In genomic region chr19:18631644-18632219, GRCm38 (mm10) we compare ENCODE assay signal across 8 mouse cellular contexts. TPM values are rescaled to one million over a fixed set of nuclear protein-coding genes. Genes with fewer than 3 reads are reported as not detected.
DNase-seq lines count a peak whose midpoint lies in the region; ATAC-seq and TF ChIP-seq lines count a peak whose summit lies in the region.

Gene Ostf1, minus strand, starts transcription at chr19:18631823.
Gene Nmrk1, plus strand, starts transcription at chr19:18631950.

- no peak for TF ChIP-seq CTCF in E14TG2a.4 (conservative IDR thresholded peaks at IDR 0.05; ENCODE audit: low read length)
- TF ChIP-seq CTCF in heart, postnatal 0 days (IDR thresholded peaks at IDR 0.05; ENCODE audit: low read depth): no peak
- TF ChIP-seq CTCF in testis, adult 2 months (IDR thresholded peaks at IDR 0.05; ENCODE audit: control insufficient read depth, insufficient read depth, insufficient replicate concordance, low read depth, low read length): no peak

- H3K36me3 ChIP-seq in E14TG2a.4 (ENCODE audit: insufficient read depth, low read length): no peaks in the 10 kb centered on the region
- no peaks in the 10 kb centered on the region for H3K36me3 ChIP-seq in forebrain, embryonic 12.5 days (replicated peaks)
- H3K36me3 ChIP-seq in heart, postnatal 0 days (replicated peaks; ENCODE audit: control insufficient read depth, insufficient read depth, low read length): no peaks in the 10 kb centered on the region
- no peaks in the 10 kb centered on the region for H3K36me3 ChIP-seq in liver, embryonic 16.5 days (ENCODE audit: control insufficient read depth, insufficient read depth)
- H3K36me3 ChIP-seq in neural tube, embryonic 13.5 days: no peaks in the 10 kb centered on the region
- no peaks in the 10 kb centered on the region for H3K36me3 ChIP-seq in testis, adult 2 months (ENCODE audit: control insufficient read depth, insufficient read depth, low read length)

- peaks cover 45% of the 10 kb centered on the region for H3K4me1 ChIP-seq in E14TG2a.4 (replicated peaks; ENCODE audit: low read depth, low read length)
- H3K4me1 ChIP-seq in forebrain, embryonic 12.5 days: peaks cover 9% of the 10 kb centered on the region
- H3K4me1 ChIP-seq in heart, postnatal 0 days (ENCODE audit: control insufficient read depth, insufficient read depth): peaks cover 14% of the 10 kb centered on the region
- H3K4me1 ChIP-seq in liver, embryonic 16.5 days (ENCODE audit: control insufficient read depth, low read depth, low read length): peaks cover 10% of the 10 kb centered on the region
- peaks cover 18% of the 10 kb centered on the region for H3K4me1 ChIP-seq in neural tube, embryonic 13.5 days (replicated peaks)
- H3K4me1 ChIP-seq in testis, adult 2 months (ENCODE audit: control insufficient read depth, insufficient read depth, low read length): peaks cover 8% of the 10 kb centered on the region

- H3K27me3 ChIP-seq in E14TG2a.4 (ENCODE audit: insufficient read depth, low read length): no peaks in the 10 kb centered on the region
- H3K27me3 ChIP-seq in forebrain, embryonic 12.5 days: peaks cover 10% of the 10 kb centered on the region
- no peaks in the 10 kb centered on the region for H3K27me3 ChIP-seq in heart, postnatal 0 days (ENCODE audit: control insufficient read depth, insufficient read depth, low read length)
- H3K27me3 ChIP-seq in liver, embryonic 16.5 days (ENCODE audit: control insufficient read depth, insufficient read depth, low read depth, low read length): no peaks in the 10 kb centered on the region
- H3K27me3 ChIP-seq in neural tube, embryonic 13.5 days: peaks cover 10% of the 10 kb centered on the region; the same call in 1 of the 2 replicates
- no peaks in the 10 kb centered on the region for H3K27me3 ChIP-seq in testis, adult 2 months (ENCODE audit: control insufficient read depth, insufficient read depth, low read length)

- no peak for TF ChIP-seq EP300 in heart, postnatal 0 days (IDR thresholded peaks at IDR 0.05; ENCODE audit: low read depth)

- H3K4me3 ChIP-seq in E14TG2a.4 (replicated peaks; ENCODE audit: low read length): peak within 1 kb of the TSS; percentile 96
- H3K4me3 ChIP-seq in forebrain, embryonic 12.5 days (replicated peaks): peak within 1 kb of the TSS; percentile 74
- peak within 1 kb of the TSS; percentile 78 for H3K4me3 ChIP-seq in heart, postnatal 0 days (ENCODE audit: low read depth, low read length)
- H3K4me3 ChIP-seq in liver, embryonic 16.5 days (ENCODE audit: low read depth, low read length): peak within 1 kb of the TSS; percentile 90
- H3K4me3 ChIP-seq in neural tube, embryonic 13.5 days: peak within 1 kb of the TSS; percentile 70
- peak within 1 kb of the TSS; percentile 97 for H3K4me3 ChIP-seq in testis, adult 2 months (ENCODE audit: control insufficient read depth, low read depth, low read length)

- WGBS in forebrain, embryonic 12.5 days: 1% methylated on average over 51 of the region's 51 CpGs
- 1% methylated on average over 37 of the region's 51 CpGs for WGBS in heart, postnatal 0 days
- WGBS in liver, embryonic 16.5 days (ENCODE audit: insufficient replicate concordance): under 1% methylated on average over 51 of the region's 51 CpGs
- under 1% methylated on average over 49 of the region's 51 CpGs for WGBS in neural tube, embryonic 13.5 days

- H3K9ac ChIP-seq in forebrain, embryonic 12.5 days: peak within 1 kb of the TSS; percentile 66
- H3K9ac ChIP-seq in heart, postnatal 0 days (replicated peaks; ENCODE audit: low read depth, low read length): peak within 1 kb of the TSS; percentile 65
- peak within 1 kb of the TSS; percentile 87 for H3K9ac ChIP-seq in liver, embryonic 16.5 days (ENCODE audit: low read depth, low read length)
- peak within 1 kb of the TSS; percentile 72 for H3K9ac ChIP-seq in neural tube, embryonic 13.5 days

- peak; percentile 64 for TF ChIP-seq POLR2A in testis, adult 2 months (IDR thresholded peaks at IDR 0.05; ENCODE audit: control insufficient read depth, low read depth, low read length)

- ATAC-seq in forebrain, embryonic 12.5 days (ENCODE audit: low FRiP score): peak; percentile 99
- peak; percentile 98 for ATAC-seq in heart, postnatal 0 days (ENCODE audit: insufficient read depth, low read depth)
- peak; percentile 98 for ATAC-seq in liver, embryonic 16.5 days (ENCODE audit: low read depth)
- ATAC-seq in neural tube, embryonic 13.5 days (ENCODE audit: low read depth): peak; percentile 99

- H3K4me2 ChIP-seq in forebrain, embryonic 12.5 days: peak within 1 kb of the TSS; percentile 89
- peak within 1 kb of the TSS; percentile 63 for H3K4me2 ChIP-seq in heart, postnatal 0 days (ENCODE audit: low read depth, low read length)
- H3K4me2 ChIP-seq in liver, embryonic 16.5 days (ENCODE audit: low read depth, low read length): peak within 1 kb of the TSS; percentile 78
- peak within 1 kb of the TSS; percentile 80 for H3K4me2 ChIP-seq in neural tube, embryonic 13.5 days

- peak; percentile 91 for DNase-seq in c-Kit-positive CD71-positive TER-119-positive erythroid progenitor cells, embryonic 14.5 days (ENCODE audit: low spot score)
- DNase-seq in heart, postnatal 0 days (ENCODE audit: low spot score): peak; percentile 95
- DNase-seq in kidney, postnatal 4 days: peak; percentile 99

- no peaks in the 10 kb centered on the region for H3K9me3 ChIP-seq in E14TG2a.4 (ENCODE audit: low read length)
- H3K9me3 ChIP-seq in forebrain, embryonic 12.5 days: no peaks in the 10 kb centered on the region
- no peaks in the 10 kb centered on the region for H3K9me3 ChIP-seq in heart, postnatal 0 days (replicated peaks; ENCODE audit: control insufficient read depth, low read length)
- no peaks in the 10 kb centered on the region for H3K9me3 ChIP-seq in liver, embryonic 16.5 days (replicated peaks; ENCODE audit: control insufficient read depth, low read length)
- no peaks in the 10 kb centered on the region for H3K9me3 ChIP-seq in neural tube, embryonic 13.5 days

- peak within 1 kb of the TSS; percentile 42; the same call in 1 of the 2 replicates for H3K27ac ChIP-seq in forebrain, embryonic 12.5 days
- H3K27ac ChIP-seq in heart, postnatal 0 days (ENCODE audit: low read depth): peak within 1 kb of the TSS; percentile 89
- H3K27ac ChIP-seq in liver, embryonic 16.5 days (ENCODE audit: low read length): peak within 1 kb of the TSS; percentile 92
- H3K27ac ChIP-seq in neural tube, embryonic 13.5 days (replicated peaks): peak within 1 kb of the TSS; percentile 66
- H3K27ac ChIP-seq in testis, adult 2 months (ENCODE audit: control insufficient read depth, insufficient read depth, low read depth, low read length): peak within 1 kb of the TSS; percentile 77

RNA-seq across cellular contexts. Expression of gene Ostf1, which starts in this region (rescaled TPM):
- 27.6 and 28.1 TPM in 2 replicates for polyA plus RNA-seq in forebrain, embryonic 12.5 days (2016; fragmentation: Nextera tagmentation; extraction: Ambion mirVana)
- total RNA-seq in heart, postnatal 0 days (2014; rRNA removed; ENCODE audit: low replicate concordance): 81.7 and 82.7 TPM in 2 replicates
- polyA plus RNA-seq in heart, postnatal 0 days (2015; fragmentation: Nextera tagmentation; extraction: Ambion mirVana): 89.2 and 89.3 TPM in 2 replicates
- polyA plus RNA-seq in liver, embryonic 16.5 days (2015; fragmentation: Nextera tagmentation; extraction: Ambion mirVana): 58.2 and 60.6 TPM in 2 replicates
- polyA plus RNA-seq in neural tube, embryonic 13.5 days (2015; fragmentation: Nextera tagmentation; extraction: Ambion mirVana): 52.3 and 58.8 TPM in 2 replicates
- polyA plus RNA-seq in testis, adult 2 months (2012; rRNA removed): 5.3 and 6.2 TPM in 2 replicates

RNA-seq across cellular contexts. Expression of gene Nmrk1, which starts in this region (rescaled TPM):
- 4.8 and 5.3 TPM in 2 replicates for polyA plus RNA-seq in forebrain, embryonic 12.5 days (2016; fragmentation: Nextera tagmentation; extraction: Ambion mirVana)
- 1.6 and 13.8 TPM in 2 replicates for total RNA-seq in heart, postnatal 0 days (2014; rRNA removed; ENCODE audit: low replicate concordance)
- 6.7 TPM in 2 replicates for polyA plus RNA-seq in heart, postnatal 0 days (2015; fragmentation: Nextera tagmentation; extraction: Ambion mirVana)
- 5.6 and 6.1 TPM in 2 replicates for polyA plus RNA-seq in liver, embryonic 16.5 days (2015; fragmentation: Nextera tagmentation; extraction: Ambion mirVana)
- polyA plus RNA-seq in neural tube, embryonic 13.5 days (2015; fragmentation: Nextera tagmentation; extraction: Ambion mirVana): 9.9 and 12.0 TPM in 2 replicates
- polyA plus RNA-seq in testis, adult 2 months (2012; rRNA removed): 7.3 and 7.6 TPM in 2 replicates

Comparison
In these comparisons a context has a peak if more than half of its experiments do, and no peak if none do; other contexts are left out.
1. Peak in every context shown above with its lines: DNase-seq, ATAC-seq, H3K4me3 ChIP-seq and H3K27ac ChIP-seq.
2. H3K27ac ChIP-seq: peak in every context shown above with its lines; median percentile 92 in liver, embryonic 16.5 days; 89 in heart, postnatal 0 days; 77 in testis, adult 2 months; 66 in neural tube, embryonic 13.5 days; 42 in forebrain, embryonic 12.5 days.